Mouse (Mus musculus): ENCODE measurements around the gene Ilf3. TPM values are rescaled to one million over a fixed set of nuclear protein-coding genes. Genes with fewer than 3 reads are reported as not detected.

The Ilf3 gene
- polyA plus RNA-seq (2012; rRNA removed): 31.9 and 33.0 TPM in 2 replicates

DNA sequence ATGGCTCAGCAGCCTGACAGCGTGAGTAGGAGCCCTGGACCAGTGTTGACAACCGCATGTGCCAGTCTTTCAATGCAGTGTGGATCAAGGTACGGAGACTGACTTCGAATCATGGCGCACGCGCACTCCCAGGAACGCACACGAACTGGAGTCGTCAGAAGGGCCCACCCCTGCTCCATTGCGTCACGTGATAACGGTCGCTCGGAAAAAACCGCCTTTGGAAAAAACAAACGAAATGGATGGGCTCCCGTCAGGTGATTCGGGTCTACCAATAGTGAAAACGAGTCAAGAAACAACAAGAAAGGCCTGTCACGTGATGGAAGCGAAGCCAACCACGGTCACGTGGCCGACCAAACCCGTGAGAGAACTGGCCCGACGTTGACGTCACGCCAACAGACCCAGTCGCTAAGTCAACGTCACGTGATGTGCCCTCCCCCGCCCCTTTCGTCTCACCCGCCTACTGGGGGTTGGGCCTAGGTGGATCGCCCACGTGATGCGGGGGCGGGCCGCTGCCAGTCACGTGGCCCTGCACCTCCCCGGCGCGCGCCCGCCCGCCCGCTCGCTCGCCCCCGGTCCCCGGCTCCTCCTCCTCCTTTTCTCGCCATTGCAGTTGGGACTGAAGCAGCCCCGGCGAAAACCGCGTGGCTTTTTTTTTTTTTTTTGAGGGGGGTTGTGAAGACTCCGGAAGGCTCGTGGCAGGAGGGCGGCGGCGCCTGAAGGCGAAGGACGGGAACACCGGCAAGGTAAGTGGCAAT, at the start of gene Ilf3:
Gene Ilf3 (plus strand): TSS at position 515 of the 755 bp plus-strand sequence.
- Histone ChIP-seq H3K36me3 (ENCODE audit: control insufficient read depth, insufficient read depth, low read length) (no peaks in the 10 kb centered on the region), H3K27ac (ENCODE audit: insufficient read depth, low read depth, low read length) (peak within 1 kb of the TSS; percentile 82), H3K4me1 (ENCODE audit: control insufficient read depth, insufficient read depth, low read length) (no peaks in the 10 kb centered on the region; the same call in 1 of the 2 replicates), H3K27me3 (replicated peaks; ENCODE audit: control insufficient read depth, insufficient read depth, low read length) (no peaks in the 10 kb centered on the region), H3K4me3 (ENCODE audit: insufficient read depth, low read depth, low read length) (peak within 1 kb of the TSS; percentile 76)
- TF ChIP-seq CTCF (conservative IDR thresholded peaks at IDR 0.05; ENCODE audit: insufficient read depth, insufficient read length, low read depth, low read length) (no peak), POLR2A (IDR thresholded peaks at IDR 0.05; ENCODE audit: low read depth, low read length) (peak; percentile 35)
- WGBS: under 1% methylated on average over 66 of the region's 66 CpGs
- DNase-seq: peak; percentile 100

DNA sequence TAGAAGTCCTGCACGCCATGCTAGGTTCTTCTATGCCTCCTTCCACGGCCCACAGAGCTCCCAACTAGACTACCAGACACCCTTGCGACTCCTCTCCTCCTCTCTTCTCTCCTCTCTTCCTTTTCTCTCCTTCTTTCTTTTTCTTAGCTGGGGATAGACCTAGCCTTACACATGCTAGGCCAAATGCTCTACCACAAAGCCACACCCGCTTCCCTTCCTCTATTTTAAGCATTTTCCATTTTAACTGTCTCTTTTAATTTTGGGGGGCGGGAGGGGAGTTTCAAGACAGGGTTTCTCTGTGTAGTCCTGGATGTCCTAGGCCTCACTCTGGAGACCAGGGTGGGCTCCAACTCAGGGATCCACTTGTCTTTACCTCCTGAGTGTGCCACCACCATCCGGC, 48.9 kb upstream of the Ilf3 start:
- WGBS: 88% methylated on average over 6 of the region's 6 CpGs
- H3K4me3 ChIP-seq (ENCODE audit: insufficient read depth, low read depth, low read length): no peak overlapping the region
- no peak for DNase-seq
- TF ChIP-seq POLR2A (IDR thresholded peaks at IDR 0.05; ENCODE audit: low read depth, low read length) (no peak), CTCF (conservative IDR thresholded peaks at IDR 0.05; ENCODE audit: insufficient read depth, insufficient read length, low read depth, low read length) (no peak)
- no peaks in the 10 kb centered on the region for H3K27me3 ChIP-seq (replicated peaks; ENCODE audit: control insufficient read depth, insufficient read depth, low read length)
- peaks cover 3% of the 10 kb centered on the region; the same call in 1 of the 2 replicates for H3K4me1 ChIP-seq (ENCODE audit: control insufficient read depth, insufficient read depth, low read length)
- no peaks in the 10 kb centered on the region for H3K36me3 ChIP-seq (ENCODE audit: control insufficient read depth, insufficient read depth, low read length)
- H3K27ac ChIP-seq (ENCODE audit: insufficient read depth, low read depth, low read length): no peak overlapping the region

DNA sequence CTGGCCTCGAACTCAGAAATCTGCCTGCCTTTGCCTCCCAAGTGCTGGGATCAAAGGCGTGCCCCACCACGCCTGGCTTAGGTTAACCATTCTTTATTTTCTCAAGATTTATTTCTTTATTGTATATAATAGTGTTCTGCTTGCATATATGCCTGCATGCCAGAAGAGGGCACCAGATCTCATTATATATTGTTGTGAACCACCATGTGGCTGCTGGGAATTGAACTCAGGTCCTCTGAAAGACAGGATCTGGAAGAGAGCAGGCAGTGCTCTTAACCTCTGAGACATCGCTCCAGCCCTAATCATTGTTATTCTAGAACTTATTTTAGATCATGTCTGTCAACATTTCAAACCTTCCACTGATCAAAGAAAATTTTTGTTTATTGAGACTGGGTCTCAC, 48.2 kb upstream of the Ilf3 start:
- 99% methylated on average over 4 of the region's 4 CpGs for WGBS
- peaks cover 3% of the 10 kb centered on the region; the same call in 1 of the 2 replicates for H3K4me1 ChIP-seq (ENCODE audit: control insufficient read depth, insufficient read depth, low read length)
- no peak for TF ChIP-seq CTCF (conservative IDR thresholded peaks at IDR 0.05; ENCODE audit: insufficient read depth, insufficient read length, low read depth, low read length)
- no peak for TF ChIP-seq POLR2A (IDR thresholded peaks at IDR 0.05; ENCODE audit: low read depth, low read length)
- H3K4me3 ChIP-seq (ENCODE audit: insufficient read depth, low read depth, low read length): no peak overlapping the region
- H3K27ac ChIP-seq (ENCODE audit: insufficient read depth, low read depth, low read length): no peak overlapping the region
- DNase-seq: no peak
- no peaks in the 10 kb centered on the region for H3K36me3 ChIP-seq (ENCODE audit: control insufficient read depth, insufficient read depth, low read length)
- H3K27me3 ChIP-seq (replicated peaks; ENCODE audit: control insufficient read depth, insufficient read depth, low read length): no peaks in the 10 kb centered on the region

DNA sequence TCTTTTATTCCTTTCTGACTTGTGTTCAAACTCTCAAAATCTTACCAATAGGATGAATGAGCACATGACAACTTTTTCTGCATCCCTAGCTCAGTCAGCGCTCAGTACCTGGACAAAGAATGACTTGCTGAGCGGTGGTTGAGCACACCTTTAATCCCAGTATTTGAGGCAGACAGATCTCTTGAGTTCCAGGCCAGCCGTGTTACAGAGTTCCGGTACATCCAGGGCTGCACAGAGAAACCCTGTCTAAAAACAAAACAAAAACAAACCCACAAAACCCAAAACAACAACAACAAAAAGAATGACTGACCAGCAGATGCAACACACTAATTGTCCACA, 47.4 kb upstream of the Ilf3 start:
- peaks cover 3% of the 10 kb centered on the region; the same call in 1 of the 2 replicates for H3K4me1 ChIP-seq (ENCODE audit: control insufficient read depth, insufficient read depth, low read length)
- WGBS: 25% methylated on average over 4 of the region's 4 CpGs
- no peaks in the 10 kb centered on the region for H3K27me3 ChIP-seq (replicated peaks; ENCODE audit: control insufficient read depth, insufficient read depth, low read length)
- no peaks in the 10 kb centered on the region for H3K36me3 ChIP-seq (ENCODE audit: control insufficient read depth, insufficient read depth, low read length)
- DNase-seq: no peak
- TF ChIP-seq POLR2A (IDR thresholded peaks at IDR 0.05; ENCODE audit: low read depth, low read length): no peak
- no peak for TF ChIP-seq CTCF (conservative IDR thresholded peaks at IDR 0.05; ENCODE audit: insufficient read depth, insufficient read length, low read depth, low read length)
- no peak overlapping the region for H3K27ac ChIP-seq (ENCODE audit: insufficient read depth, low read depth, low read length)
- peak overlapping the region; percentile 77 for H3K4me3 ChIP-seq (ENCODE audit: insufficient read depth, low read depth, low read length)

DNA sequence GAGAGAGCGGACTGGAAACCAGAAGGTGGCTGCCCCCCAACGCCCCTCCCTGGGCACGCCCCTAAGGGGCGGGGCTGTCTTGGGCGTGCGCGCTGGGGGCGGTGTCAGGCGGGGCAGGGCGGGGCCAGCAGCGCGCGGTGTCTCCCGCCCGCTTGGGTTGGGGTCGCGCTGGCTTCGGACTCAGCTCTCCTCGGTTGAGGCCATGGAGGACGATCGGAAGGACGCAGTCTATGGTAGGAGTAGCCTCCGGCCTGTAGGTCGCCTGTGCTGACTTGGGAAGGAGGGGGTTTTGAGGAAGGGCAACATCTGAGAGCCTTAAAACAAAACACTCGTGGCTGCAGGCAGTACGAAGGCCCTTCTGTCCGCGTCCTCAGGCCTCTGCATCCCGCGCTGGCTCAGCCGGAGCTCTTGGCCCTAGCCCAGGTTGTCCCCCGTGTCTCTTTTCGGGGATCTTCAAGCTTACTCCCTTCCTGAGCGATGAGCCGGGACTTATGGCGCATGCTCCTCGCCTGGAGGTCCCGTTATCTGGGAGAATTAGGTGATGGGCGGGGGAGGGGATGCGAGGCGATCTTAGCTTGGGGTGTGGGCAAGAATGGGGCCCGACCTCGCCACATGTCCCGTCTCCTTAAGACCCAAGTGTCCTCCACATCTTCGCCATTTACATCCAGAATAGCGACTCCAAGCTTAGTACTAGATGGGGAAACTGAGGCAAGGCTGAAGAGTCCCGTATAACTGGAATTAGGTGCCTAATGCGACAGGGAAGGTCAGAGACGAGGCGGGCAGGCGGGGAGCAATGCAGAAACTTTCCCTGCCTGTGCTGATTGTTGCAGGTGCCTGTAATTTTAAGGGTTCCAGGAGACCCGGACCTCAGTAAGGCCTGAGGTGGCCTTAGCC, 46.8 kb upstream of the Ilf3 start, which contains the start of gene Slc44a2:
Gene Slc44a2 (plus strand): TSS at position 80 of the 894 bp plus-strand sequence.
- Histone ChIP-seq H3K4me1 (ENCODE audit: control insufficient read depth, insufficient read depth, low read length) (peaks cover 3% of the 10 kb centered on the region; the same call in 1 of the 2 replicates), H3K36me3 (ENCODE audit: control insufficient read depth, insufficient read depth, low read length) (no peaks in the 10 kb centered on the region), H3K27ac (ENCODE audit: insufficient read depth, low read depth, low read length) (peak within 1 kb of the TSS; percentile 54), H3K4me3 (ENCODE audit: insufficient read depth, low read depth, low read length) (peak within 1 kb of the TSS; percentile 77), H3K27me3 (replicated peaks; ENCODE audit: control insufficient read depth, insufficient read depth, low read length) (no peaks in the 10 kb centered on the region)
- WGBS: 4% methylated on average over 52 of the region's 52 CpGs
- TF ChIP-seq POLR2A (IDR thresholded peaks at IDR 0.05; ENCODE audit: low read depth, low read length) (no peak), CTCF (conservative IDR thresholded peaks at IDR 0.05; ENCODE audit: insufficient read depth, insufficient read length, low read depth, low read length) (no peak)
- DNase-seq: peak; percentile 89

DNA sequence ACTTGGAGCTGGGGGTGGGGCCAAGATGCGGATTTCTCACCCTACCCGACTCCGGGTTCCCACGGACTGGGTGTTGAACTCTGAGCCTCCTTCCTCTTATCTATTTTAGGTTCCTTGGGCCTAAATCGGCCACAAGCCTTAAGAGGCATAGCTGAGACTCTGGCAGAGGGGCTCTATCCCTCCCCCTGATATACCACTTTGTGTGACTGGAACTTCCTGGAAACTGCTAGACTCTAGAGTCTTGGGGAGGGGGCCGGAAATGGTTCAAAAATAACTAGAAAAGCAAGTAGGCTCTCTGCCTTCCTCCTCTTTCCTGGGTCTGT, 46.2 kb upstream of the Ilf3 start:
- peak; percentile 68 for DNase-seq
- Histone ChIP-seq H3K36me3 (ENCODE audit: control insufficient read depth, insufficient read depth, low read length) (no peaks in the 10 kb centered on the region), H3K27ac (ENCODE audit: insufficient read depth, low read depth, low read length) (peak overlapping the region; percentile 54), H3K4me3 (ENCODE audit: insufficient read depth, low read depth, low read length) (peak overlapping the region; percentile 77), H3K27me3 (replicated peaks; ENCODE audit: control insufficient read depth, insufficient read depth, low read length) (no peaks in the 10 kb centered on the region), H3K4me1 (ENCODE audit: control insufficient read depth, insufficient read depth, low read length) (peaks cover 3% of the 10 kb centered on the region; the same call in 1 of the 2 replicates)
- TF ChIP-seq CTCF (conservative IDR thresholded peaks at IDR 0.05; ENCODE audit: insufficient read depth, insufficient read length, low read depth, low read length) (no peak), POLR2A (IDR thresholded peaks at IDR 0.05; ENCODE audit: low read depth, low read length) (no peak)
- WGBS: 23% methylated on average over 6 of the region's 6 CpGs

All from kidney, adult 2 months (tissue).